Mouse (Mus musculus): ENCODE measurements at regions not wholly inside any gene's neighbourhood (a gene's known extent, or its start where the extent isn't known, plus 50 kb on each side); places are given as distances from the start of the nearest gene placed in this dataset.
"Not testable (repeated sequence)": the region's sequence is repeated elsewhere in the genome, so short reads cannot be mapped to it uniquely, and the experiment has no call there.

GRCm38 (mm10) chr1:30751138-30751907 is 122.4 kb downstream of the Phf3 start:
- DNase-seq: no peak

GRCm38 (mm10) chr1:30741955-30742354 is 131.8 kb downstream of the Phf3 start:
- DNase-seq: no peak

- DNase-seq: no peak
These were observed 132.9 kb downstream of the Phf3 start for GRCm38 (mm10) chr1:30740831-30741230.

GRCm38 (mm10) chr1:30721519-30721918 is 152.2 kb downstream of the Phf3 start:
- no peak for DNase-seq

- DNase-seq: no peak
These were observed 152.9 kb downstream of the Phf3 start for GRCm38 (mm10) chr1:30720829-30721228.

- DNase-seq: no peak
These were observed 155.1 kb downstream of the Phf3 start for GRCm38 (mm10) chr1:30718578-30718977.

- DNase-seq: no peak
These were observed 157.4 kb downstream of the Phf3 start for GRCm38 (mm10) chr1:30716346-30716745.

GRCm38 (mm10) chr1:30701116-30701515 is 172.6 kb downstream of the Phf3 start:
- DNase-seq: no peak

- no peak for DNase-seq
These were observed 173.2 kb downstream of the Phf3 start for GRCm38 (mm10) chr1:30700399-30701081.

- DNase-seq: no peak
These were observed 177.4 kb downstream of the Phf3 start for GRCm38 (mm10) chr1:30696342-30696741.

GRCm38 (mm10) chr1:30685318-30685717 is 188.4 kb downstream of the Phf3 start:
- no peak for DNase-seq

- DNase-seq: no peak
These were observed 189.8 kb downstream of the Phf3 start for GRCm38 (mm10) chr1:30683889-30684288.

GRCm38 (mm10) chr1:30639807-30640206 is 233.9 kb downstream of the Phf3 start:
- no peak for DNase-seq

- no peak for DNase-seq
These were observed 241.0 kb downstream of the Phf3 start for GRCm38 (mm10) chr1:30632760-30633159.

- DNase-seq: not testable (repeated sequence)
These were observed 245.9 kb downstream of the Phf3 start for GRCm38 (mm10) chr1:30627796-30628195.

- DNase-seq: no peak
These were observed 278.5 kb downstream of the Phf3 start for GRCm38 (mm10) chr1:30595122-30595730.

GRCm38 (mm10) chr1:30594036-30594435 is 279.7 kb downstream of the Phf3 start:
- no peak for DNase-seq

GRCm38 (mm10) chr1:30590721-30591120 is 283.0 kb downstream of the Phf3 start:
- DNase-seq: no peak

GRCm38 (mm10) chr1:30588885-30589284 is 284.8 kb downstream of the Phf3 start:
- DNase-seq: no peak

GRCm38 (mm10) chr1:30588336-30588735 is 285.4 kb downstream of the Phf3 start:
- DNase-seq: no peak

GRCm38 (mm10) chr1:30584806-30585205 is 288.9 kb downstream of the Phf3 start:
- DNase-seq: peak; percentile 10

- no peak for DNase-seq
These were observed 289.9 kb downstream of the Phf3 start for GRCm38 (mm10) chr1:30583860-30584259.

GRCm38 (mm10) chr1:30564757-30565156 is 309.0 kb downstream of the Phf3 start:
- no peak for DNase-seq

- DNase-seq: not testable (repeated sequence)
These were observed 325.0 kb downstream of the Phf3 start for GRCm38 (mm10) chr1:30548761-30549160.
